Mouse (Mus musculus): ENCODE data around the gene Pikfyve.
"Not testable (repeated sequence)": the region's sequence is repeated elsewhere in the genome, so short reads cannot be mapped to it uniquely, and the experiment has no call there.

Pikfyve gene

DNA sequence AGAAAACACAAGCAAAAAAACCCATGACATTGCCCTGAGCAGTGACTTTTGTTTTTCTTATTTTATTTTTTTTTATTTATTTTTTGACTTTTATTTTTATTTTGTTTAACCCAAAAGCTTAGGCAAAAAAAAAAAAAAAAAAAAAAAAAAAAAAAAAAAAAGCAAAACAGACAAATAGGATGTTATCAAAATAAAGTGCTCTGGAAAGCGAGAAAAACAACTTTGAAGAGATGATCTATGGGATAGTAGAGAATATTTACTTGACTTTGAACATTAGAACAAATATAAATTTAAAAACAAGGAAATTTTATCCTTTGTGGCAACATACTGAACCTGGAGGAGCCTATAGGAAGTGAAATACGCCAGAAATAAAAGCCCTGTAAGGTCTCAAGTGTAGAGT is 2.5 kb upstream of the Pikfyve start:
- no peak for DNase-seq (ENCODE audit: low read depth in 1 of 2, low spot score in 2 of 2)

GRCm38 (mm10) chr1:65185011-65185410 is 1.5 kb upstream of the Pikfyve start:
- no peak for DNase-seq (ENCODE audit: low read depth in 1 of 2, low spot score in 2 of 2)

DNA sequence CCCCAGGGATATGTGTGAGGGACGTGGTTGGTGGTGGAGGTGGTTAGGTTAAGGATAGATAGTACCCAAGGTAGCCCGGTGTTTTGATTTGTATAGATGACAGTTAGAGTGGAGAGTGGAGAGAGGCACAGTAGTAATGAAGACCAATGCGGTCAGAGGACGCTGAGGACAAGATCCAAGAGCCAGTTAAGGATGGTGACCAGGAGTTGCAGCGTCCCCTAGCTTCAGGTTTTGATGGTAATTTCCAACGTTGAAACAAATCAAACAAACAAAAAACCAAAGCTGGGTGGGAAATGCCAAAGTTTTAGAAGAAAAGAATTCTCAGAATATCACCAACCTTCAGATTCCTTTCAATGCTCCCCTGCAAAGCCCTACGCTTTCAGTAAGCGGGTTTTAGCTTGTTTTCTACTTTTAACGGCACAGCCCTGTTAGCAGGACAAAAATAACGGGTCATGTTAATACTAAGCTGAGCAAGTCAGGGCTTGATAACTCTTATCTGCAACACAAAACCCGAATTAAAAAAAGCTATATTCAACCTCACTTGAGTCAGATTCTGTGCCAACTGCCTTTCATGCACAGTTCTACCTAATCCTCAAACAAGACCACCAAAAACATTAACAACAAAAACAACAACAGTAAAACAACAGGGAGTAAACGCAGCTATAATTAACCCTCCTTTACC is 818 bp upstream of the Pikfyve start:
- DNase-seq (ENCODE audit: low read depth in 1 of 2, low spot score in 2 of 2): no peak

- DNase-seq (ENCODE audit: low read depth in 1 of 2, low spot score in 2 of 2): no peak
These were observed 569 bp downstream of the Pikfyve start for GRCm38 (mm10) chr1:65187074-65187430.

DNA sequence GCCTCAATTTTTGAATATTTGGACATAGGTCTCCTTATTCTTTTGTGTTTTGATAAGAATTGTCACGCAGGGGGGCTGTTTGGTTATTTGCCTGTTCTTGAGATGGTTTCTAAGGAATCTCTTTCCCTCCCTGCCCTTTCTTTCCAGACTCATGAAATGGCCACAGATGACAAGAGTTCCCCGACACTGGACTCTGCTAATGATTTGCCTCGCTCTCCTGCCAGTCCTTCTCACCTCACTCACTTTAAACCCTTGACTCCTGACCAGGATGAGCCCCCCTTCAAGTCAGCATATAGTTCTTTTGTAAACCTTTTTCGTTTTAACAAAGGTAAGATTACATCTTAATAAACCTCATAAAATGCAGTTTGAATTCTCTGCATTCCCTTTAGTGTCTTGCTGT is 3.7 kb downstream of the Pikfyve start:
- no peak for DNase-seq (ENCODE audit: low read depth in 1 of 2, low spot score in 2 of 2)

- DNase-seq (ENCODE audit: low read depth in 1 of 2, low spot score in 2 of 2): no peak
These were observed 6.7 kb downstream of the Pikfyve start for GRCm38 (mm10) chr1:65193226-65193625.

DNA sequence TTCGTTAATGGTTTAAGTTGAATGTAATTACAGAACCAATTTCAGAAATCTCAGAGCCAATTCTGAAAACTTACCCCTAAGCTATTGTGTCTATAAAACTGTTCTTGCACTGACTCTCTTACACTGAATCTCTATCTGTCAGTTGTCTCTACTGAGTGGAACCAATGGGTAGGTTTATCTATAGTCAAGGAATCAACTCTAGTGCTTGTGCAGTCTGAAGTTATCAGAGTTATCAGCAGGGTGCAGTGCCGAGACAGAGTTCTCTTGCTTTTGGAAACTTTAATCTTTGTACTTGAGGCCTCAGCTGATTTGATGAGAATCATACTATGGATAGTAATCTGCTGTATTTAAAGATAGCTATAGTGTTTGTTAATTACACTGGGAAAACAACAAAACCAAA is 11.9 kb downstream of the Pikfyve start:
- no peak for DNase-seq (ENCODE audit: low read depth in 1 of 2, low spot score in 2 of 2)

DNA sequence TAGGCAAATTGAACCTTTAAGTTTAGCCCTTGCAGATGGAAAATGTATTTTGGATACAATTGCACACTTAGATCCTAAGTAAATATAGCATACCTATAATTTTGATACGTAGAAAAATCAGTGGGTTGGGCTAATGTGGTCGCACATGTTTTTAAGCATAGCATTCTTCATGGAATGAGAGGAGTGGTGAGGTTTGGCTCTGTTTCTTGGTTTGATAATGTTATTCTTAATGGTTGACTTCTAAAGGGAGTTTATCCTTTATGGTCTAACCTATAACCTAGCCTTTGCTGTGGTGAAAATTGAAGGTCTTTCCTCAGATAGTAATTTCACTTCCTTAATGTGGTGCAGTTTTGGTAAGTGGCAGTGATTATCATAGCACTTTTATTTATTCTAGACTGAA is 12.4 kb downstream of the Pikfyve start:
- DNase-seq (ENCODE audit: low read depth in 1 of 2, low spot score in 2 of 2): no peak

DNA sequence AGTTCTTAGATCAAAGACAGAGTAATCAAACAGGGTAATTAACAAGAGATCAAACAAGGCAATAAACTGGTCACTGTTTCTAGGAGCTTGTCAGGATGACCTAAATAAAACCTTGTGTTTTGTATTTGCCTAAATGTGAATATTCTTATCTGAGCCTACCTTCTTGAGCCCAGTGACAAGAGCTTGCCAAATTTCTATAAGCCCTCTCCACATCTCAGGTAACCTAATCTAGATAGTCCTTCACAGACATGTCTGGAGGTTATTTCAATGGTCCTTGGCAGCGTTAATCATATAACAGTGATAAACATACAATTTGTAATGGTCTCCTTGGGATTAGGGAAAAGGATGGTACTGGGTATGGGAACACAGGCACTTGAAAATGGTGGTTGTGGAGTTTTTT is 17.8 kb downstream of the Pikfyve start:
- no peak for DNase-seq (ENCODE audit: low read depth in 1 of 2, low spot score in 2 of 2)

DNA sequence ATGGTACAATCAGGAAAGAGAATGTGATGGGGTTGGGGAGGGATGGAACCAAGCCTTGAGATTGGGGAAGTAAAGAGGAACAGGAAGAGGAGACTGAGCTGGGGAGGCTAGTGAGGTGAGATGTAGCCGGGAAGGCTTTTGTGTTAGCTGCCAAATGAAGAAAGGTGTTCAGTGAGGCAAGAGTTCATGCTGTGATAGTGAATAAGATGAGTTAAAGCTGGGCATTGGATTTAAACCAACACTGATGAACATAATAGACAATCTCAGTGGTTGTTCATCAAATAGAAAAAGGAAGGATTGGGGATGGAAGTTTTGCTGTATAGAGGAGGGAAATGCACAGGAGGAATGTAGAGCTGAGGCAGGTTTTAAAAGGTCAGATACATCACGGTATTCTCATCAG is 26.7 kb downstream of the Pikfyve start:
- DNase-seq (ENCODE audit: low read depth in 1 of 2, low spot score in 2 of 2): no peak

DNA sequence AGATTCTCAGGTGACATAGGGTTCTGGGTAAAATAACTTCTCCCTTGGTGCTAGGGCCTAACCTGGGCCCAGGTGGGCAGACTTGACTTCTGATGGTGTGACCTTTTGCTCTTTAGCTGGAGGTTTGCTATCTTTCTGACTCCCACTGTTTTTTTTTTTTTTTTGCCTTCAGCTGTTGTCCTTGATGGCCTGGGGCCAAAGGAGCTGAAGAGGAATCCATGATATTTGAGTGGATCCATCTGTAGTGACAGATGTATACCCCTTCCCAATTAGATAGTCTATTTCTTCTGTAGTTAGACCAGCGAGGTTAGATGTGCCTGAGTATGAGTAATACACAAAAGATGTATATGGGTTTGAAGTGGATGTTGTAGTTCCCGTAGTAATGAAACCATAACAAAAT is 31.1 kb downstream of the Pikfyve start:
- no peak for DNase-seq (ENCODE audit: low read depth in 1 of 2, low spot score in 2 of 2)

GRCm38 (mm10) chr1:65217972-65218371 is 31.5 kb downstream of the Pikfyve start:
- DNase-seq (ENCODE audit: low read depth in 1 of 2, low spot score in 2 of 2): no peak

- no peak for DNase-seq (ENCODE audit: low read depth in 1 of 2, low spot score in 2 of 2)
These were observed 37.2 kb downstream of the Pikfyve start for GRCm38 (mm10) chr1:65223654-65224053.

GRCm38 (mm10) chr1:65227681-65228080 is 41.2 kb downstream of the Pikfyve start:
- no peak for DNase-seq (ENCODE audit: low read depth in 1 of 2, low spot score in 2 of 2)

DNA sequence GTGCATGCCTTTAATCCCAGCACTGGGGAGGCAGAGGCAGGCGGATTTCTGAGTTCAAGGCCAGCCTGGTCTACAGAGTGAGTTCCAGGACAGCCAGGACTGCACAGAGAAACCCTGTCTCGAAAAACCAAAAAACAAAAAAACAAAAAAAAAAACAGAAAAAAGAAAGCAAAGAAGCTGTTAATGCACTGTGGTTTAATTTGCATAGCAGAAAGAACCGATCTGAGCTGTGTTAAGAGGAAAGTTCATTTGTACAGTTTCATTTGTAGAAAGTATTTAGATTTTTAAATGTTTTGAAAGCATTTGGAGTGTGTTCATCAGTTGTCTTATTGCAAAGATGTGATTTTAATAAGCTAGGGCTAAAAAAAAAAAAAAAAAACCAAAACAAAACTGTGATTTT is 43.3 kb downstream of the Pikfyve start:
- not testable (repeated sequence) for DNase-seq (ENCODE audit: low read depth in 1 of 2, low spot score in 2 of 2)

GRCm38 (mm10) chr1:65230566-65230965 is 44.1 kb downstream of the Pikfyve start:
- DNase-seq (ENCODE audit: low read depth in 1 of 2, low spot score in 2 of 2): no peak

DNA sequence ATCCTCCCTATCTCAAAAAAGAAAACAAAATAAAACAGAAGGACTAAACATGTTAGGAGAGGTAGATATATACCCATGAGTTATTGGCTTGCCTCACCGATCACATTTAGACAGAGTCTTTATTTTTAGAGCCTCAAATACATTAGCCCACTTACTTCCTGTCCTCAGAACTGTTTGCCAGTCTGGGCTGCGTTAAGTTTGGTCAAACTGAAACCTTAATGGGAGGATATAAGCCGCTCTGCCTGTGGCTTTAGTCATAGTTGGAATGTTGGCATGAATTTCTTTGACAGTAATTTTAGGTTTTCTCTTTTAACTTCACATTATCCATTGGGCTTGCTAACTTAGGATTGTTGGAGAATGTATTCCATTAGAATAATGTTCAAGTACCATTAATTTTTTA is 51.2 kb downstream of the Pikfyve start:
- DNase-seq (ENCODE audit: low read depth in 1 of 2, low spot score in 2 of 2): no peak

DNA sequence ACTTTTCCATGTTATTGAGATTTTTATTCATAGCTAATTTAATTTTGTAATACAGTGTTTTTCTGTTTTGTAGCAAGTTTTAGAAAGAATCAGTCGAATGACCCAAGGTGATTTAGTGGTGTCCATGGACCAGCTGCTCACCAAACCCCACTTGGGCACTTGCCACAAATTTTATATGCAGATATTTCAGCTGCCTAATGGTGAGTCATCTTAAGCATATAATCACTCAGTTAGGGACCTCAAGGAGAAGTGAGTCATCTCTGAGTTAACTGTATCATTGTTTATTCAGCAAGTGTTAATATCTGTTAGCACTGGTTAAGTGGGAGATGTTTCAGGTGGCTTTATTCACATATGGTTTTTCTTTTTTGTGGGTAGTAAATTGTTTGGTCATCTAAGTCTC is 59.2 kb downstream of the Pikfyve start:
- DNase-seq (ENCODE audit: low read depth in 1 of 2, low spot score in 2 of 2): no peak

DNA sequence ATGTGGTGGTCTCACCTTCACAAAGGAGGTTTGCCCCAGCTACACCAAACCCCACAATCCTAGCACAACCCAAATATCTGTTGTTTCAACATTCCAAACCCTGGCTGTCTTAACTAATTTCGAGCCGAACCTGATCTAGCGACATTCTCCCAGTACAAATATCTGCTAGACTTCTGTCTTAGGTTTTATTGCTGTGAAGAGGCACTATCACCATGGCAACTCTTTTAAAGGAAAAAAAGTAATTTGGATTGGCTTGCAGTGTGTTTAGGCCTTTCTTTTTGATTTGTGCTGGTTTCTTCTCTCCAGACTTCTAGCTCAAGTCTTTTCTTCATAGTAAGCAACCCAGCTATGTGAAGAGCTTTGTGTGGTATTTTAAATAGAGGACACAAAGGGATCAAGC is 94.0 kb downstream of the Pikfyve start:
- no peak for DNase-seq (ENCODE audit: low read depth in 1 of 2, low spot score in 2 of 2)

DNA sequence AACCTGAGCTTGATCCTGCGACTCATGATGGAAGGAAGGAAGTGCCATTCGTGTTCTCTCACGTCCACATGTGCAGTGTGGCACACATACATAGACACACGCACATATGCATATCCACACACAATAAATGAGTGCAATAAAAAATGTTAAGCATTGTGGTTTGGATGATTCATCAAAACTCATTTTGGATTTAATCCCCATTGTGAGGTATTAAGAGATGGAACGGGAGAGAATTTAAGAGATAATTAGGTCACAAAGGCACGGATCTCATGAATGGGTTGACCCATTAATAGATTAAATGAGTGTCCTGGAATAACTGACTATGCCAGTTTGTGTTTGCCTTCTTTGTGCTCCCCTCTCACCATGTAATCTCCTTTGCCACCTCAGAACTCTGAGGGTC is 95.3 kb downstream of the Pikfyve start, which contains the start of gene Pth2r:
Gene Pth2r, plus strand, starts transcription at position 301 of the 400 bp plus-strand sequence.
- no peak for DNase-seq (ENCODE audit: low read depth in 1 of 2, low spot score in 2 of 2)

- no peak for DNase-seq (ENCODE audit: low read depth in 1 of 2, low spot score in 2 of 2)
These were observed 96.3 kb downstream of the Pikfyve start for GRCm38 (mm10) chr1:65282766-65283165.

DNA sequence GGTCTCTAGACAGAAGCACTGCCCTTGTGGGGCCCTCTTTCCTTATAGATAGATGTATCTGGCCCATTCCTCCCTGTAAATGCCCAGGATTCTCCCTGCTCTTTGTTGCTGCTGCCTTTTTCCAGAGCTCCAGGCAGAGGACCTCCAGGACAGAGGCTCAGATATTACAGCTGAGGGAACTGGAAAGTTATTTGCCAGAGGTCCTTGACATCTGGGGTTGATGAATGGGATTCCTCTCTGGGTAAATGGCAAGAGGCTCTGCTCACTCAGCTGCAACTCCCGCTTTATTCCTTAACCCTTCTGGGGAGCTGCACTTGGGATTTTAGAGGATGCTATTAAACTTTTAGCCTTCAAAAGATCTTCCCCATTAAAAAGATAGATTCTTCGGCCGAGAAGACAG is 122.0 kb downstream of the Pikfyve start:
- DNase-seq (ENCODE audit: low read depth in 1 of 2, low spot score in 2 of 2): no peak

- DNase-seq (ENCODE audit: low read depth in 1 of 2, low spot score in 2 of 2): no peak
These were observed 124.9 kb downstream of the Pikfyve start for GRCm38 (mm10) chr1:65311214-65311933.

All from monocyte, adult 2 months (primary cell).